Mouse (Mus musculus) heart, adult 2 months (tissue): Measurements from ENCODE around the gene Shisa5.

Experiments used
- CTCF ChIP-seq: fragments of 200-600 bp; IDR thresholded peaks from 2 replicates; pipeline ENCODE4 v1.8.1; 2022; ENCODE audit warnings: antibody characterized with exemption, mild to moderate bottlenecking, moderate library complexity
- POLR2A ChIP-seq: fragments of 200-500 bp; IDR thresholded peaks from 2 replicates; pipeline ENCODE4 v1.6.1; 2011; ENCODE audit warnings: mild to moderate bottlenecking, low read depth, low read length, control low read depth; ENCODE audit not compliant: insufficient read depth

DNA sequence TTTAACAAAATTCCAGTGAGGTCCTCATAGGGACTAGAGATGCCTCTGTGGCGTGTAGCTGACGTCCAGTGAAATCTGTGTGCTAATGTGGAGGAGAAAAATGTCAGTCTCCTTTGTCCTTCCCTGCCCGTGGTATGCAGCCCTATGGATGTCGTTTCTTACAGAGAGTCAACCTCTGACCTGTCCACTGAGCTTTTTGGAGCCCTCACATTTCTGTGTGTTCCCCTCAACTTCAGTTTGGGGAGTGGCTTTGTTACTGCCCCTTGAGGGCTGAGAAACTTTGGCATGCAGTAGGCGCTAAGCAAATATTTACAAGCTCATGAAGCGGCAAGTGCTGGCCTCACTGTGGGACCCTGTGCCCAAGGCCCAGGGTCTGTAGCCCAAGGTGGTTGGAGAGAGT lies 58.9 kb downstream of the Shisa5 start:
- TF ChIP-seq POLR2A (no peak), CTCF (no peak)
